Mouse (Mus musculus) cerebellum, adult 8-10 months (tissue): ENCODE results near the gene Zfp850.
A peak's percentile ranks its signal among the peaks of the same experiment; 100 is the strongest.
"Not testable (repeated sequence)": the region's sequence is repeated elsewhere in the genome, so short reads cannot be mapped to it uniquely, and the experiment has no call there.

Experiments
- DNase-seq: peaks from one replicate; pipeline ENCODE4 v3.0.0; 2022

The Zfp850 gene

GRCm38 (mm10) chr7:28013549-28014444 is at the start of gene Zfp850:
Gene Zfp850 (minus strand): TSS chr7:28014115.
- DNase-seq = peak; percentile 74

- DNase-seq = no peak
Measured at GRCm38 (mm10) chr7:28059972-28060371, 46.1 kb upstream of the Zfp850 start.

- no peak for DNase-seq
Measured at GRCm38 (mm10) chr7:28053046-28053930, 39.4 kb upstream of the Zfp850 start.

GRCm38 (mm10) chr7:28050584-28050983 is 36.7 kb upstream of the Zfp850 start:
- no peak for DNase-seq

GRCm38 (mm10) chr7:28049476-28050409 is 35.8 kb upstream of the Zfp850 start, which contains the start of gene Psmc4:
Gene Psmc4 (minus strand): TSS chr7:28050101.
- peak; percentile 98 for DNase-seq

- DNase-seq = no peak
Measured at GRCm38 (mm10) chr7:28044524-28044923, 30.6 kb upstream of the Zfp850 start.

GRCm38 (mm10) chr7:28014445-28014810 is 513 bp upstream of the Zfp850 start:
- DNase-seq = no peak

GRCm38 (mm10) chr7:28010271-28010670 is 3.6 kb downstream of the Zfp850 start:
- DNase-seq = no peak

- DNase-seq = no peak
Measured at GRCm38 (mm10) chr7:27982197-27982596, 31.7 kb downstream of the Zfp850 start.

GRCm38 (mm10) chr7:27978683-27979528 is 35.0 kb downstream of the Zfp850 start, which contains the start of gene Zfp780b:
Gene Zfp780b (minus strand): TSS chr7:27979171.
- DNase-seq = peak; percentile 70

- not testable (repeated sequence) for DNase-seq
Measured at GRCm38 (mm10) chr7:27949451-27949850, 64.5 kb downstream of the Zfp850 start.

- peak; percentile 12 for DNase-seq
Measured at GRCm38 (mm10) chr7:27941869-27942268, 72.0 kb downstream of the Zfp850 start.
